ENCODE assay signal across 12 mouse cellular contexts in genomic region chr4:125328806-125329205, GRCm38 (mm10).
DNase-seq lines count a peak whose midpoint lies in the region; ATAC-seq lines count a peak whose summit lies in the region.
"Had no signal": no experiment of that assay in that cellular context is flagged by ENCODE, and none has a peak within 500 bp of the region (broad histone marks: within the 10 kb centered on the region; RNA-seq: fewer than 3 reads in every experiment).

No protein-coding gene starts in this region.

- H3K36me3 ChIP-seq in midbrain, embryonic 10.5 days, result no peaks in the 10 kb centered on the region
- no peaks in the 10 kb centered on the region for H3K36me3 ChIP-seq in midbrain, embryonic 16.5 days (ENCODE audit: control insufficient read depth, insufficient read depth, low read length)

- no peaks in the 10 kb centered on the region for H3K27me3 ChIP-seq in midbrain, embryonic 10.5 days (ENCODE audit: low read depth, poor library complexity, severe bottlenecking)
- H3K27me3 ChIP-seq in midbrain, embryonic 16.5 days (ENCODE audit: control insufficient read depth, insufficient read depth, low read depth, low read length), result no peaks in the 10 kb centered on the region

- no peak for ATAC-seq in midbrain, embryonic 16.5 days
- no peak for ATAC-seq in erythroid progenitor cell, adult 5-6 weeks (replicated peaks; ENCODE audit: low FRiP score, poor library complexity, severe bottlenecking)

- no peak overlapping the region for H3K4me2 ChIP-seq in midbrain, embryonic 16.5 days (ENCODE audit: low read length)

- no peaks in the 10 kb centered on the region for H3K9me3 ChIP-seq in midbrain, embryonic 10.5 days (replicated peaks)
- H3K9me3 ChIP-seq in midbrain, embryonic 16.5 days (replicated peaks; ENCODE audit: control insufficient read depth, low read length, poor library complexity, severe bottlenecking), result no peaks in the 10 kb centered on the region
- H3K9me3 ChIP-seq: megakaryocyte, embryonic 14.5 days had no signal

- no peak overlapping the region for H3K27ac ChIP-seq in midbrain, embryonic 10.5 days (replicated peaks)
- no peak overlapping the region for H3K27ac ChIP-seq in midbrain, embryonic 16.5 days (ENCODE audit: low read length)

- no peak overlapping the region for H3K4me3 ChIP-seq in midbrain, embryonic 10.5 days
- H3K4me3 ChIP-seq in midbrain, embryonic 16.5 days (ENCODE audit: low read depth, low read length), result no peak overlapping the region
- H3K4me3 ChIP-seq: megakaryocyte, embryonic 14.5 days had no signal

- peak; percentile 32 for DNase-seq in adrenal gland, postnatal 25 days
- DNase-seq in adrenal gland, postnatal 4 days (ENCODE audit: low spot score in 2 of 2), result no peak
- DNase-seq in midbrain, embryonic 10.5 days (ENCODE audit: low spot score), result peak; percentile 27
- DNase-seq in embryo, embryonic 11 days, result peak; percentile 64
- peak; percentile 38 for DNase-seq in retina, postnatal 1 day
- DNase-seq in thymus, postnatal 14 days, result no peak
- DNase-seq: cerebellum, adult 9-10 months; gastrocnemius, postnatal 10 days; thymus, postnatal 25 days had no signal

- H3K9ac ChIP-seq in midbrain, embryonic 16.5 days (ENCODE audit: low read depth, low read length), result no peak overlapping the region

- no peaks in the 10 kb centered on the region for H3K4me1 ChIP-seq in midbrain, embryonic 10.5 days
- no peaks in the 10 kb centered on the region; the same call in 1 of the 2 replicates for H3K4me1 ChIP-seq in midbrain, embryonic 16.5 days (ENCODE audit: control insufficient read depth, insufficient read depth, low read length)
- H3K4me1 ChIP-seq: megakaryocyte, embryonic 14.5 days had no signal

- WGBS in midbrain, embryonic 10.5 days, result 38% methylated on average over 3 of the region's 3 CpGs
- WGBS in midbrain, embryonic 16.5 days, result 31% methylated on average over 3 of the region's 3 CpGs

Comparison
In these comparisons a context has a peak if more than half of its experiments do, and no peak if none do; other contexts are left out.
1. DNase-seq: peak in adrenal gland, postnatal 25 days (single experiment), midbrain, embryonic 10.5 days (single experiment), embryo, embryonic 11 days (single experiment) and retina, postnatal 1 day (single experiment); none in adrenal gland, postnatal 4 days (0 of 2) and thymus, postnatal 14 days (single experiment).